Mouse (Mus musculus) kidney, adult 18-20 months (tissue): ENCODE results near the gene Cdkn2c.
"Not testable (repeated sequence)": the region's sequence is repeated elsewhere in the genome, so short reads cannot be mapped to it uniquely, and the experiment has no call there.

Experiments
- DNase-seq: peaks from one replicate; pipeline ENCODE4 v3.0.0; 2021

Cdkn2c gene

GRCm38 (mm10) chr4:109666461-109667269, at the start of gene Cdkn2c:
Cdkn2c (minus strand) TSS chr4:109667189.
- DNase-seq = peak; percentile 95

GRCm38 (mm10) chr4:109705349-109705748, 38.4 kb upstream of the Cdkn2c start:
- DNase-seq = no peak

GRCm38 (mm10) chr4:109703568-109703967, 36.6 kb upstream of the Cdkn2c start:
- no peak for DNase-seq

GRCm38 (mm10) chr4:109700727-109701126, 33.7 kb upstream of the Cdkn2c start:
- DNase-seq = not testable (repeated sequence)

GRCm38 (mm10) chr4:109692674-109693073, 25.7 kb upstream of the Cdkn2c start:
- DNase-seq = no peak

GRCm38 (mm10) chr4:109683561-109683960, 16.6 kb upstream of the Cdkn2c start:
- DNase-seq = no peak

- no peak for DNase-seq
Observed at GRCm38 (mm10) chr4:109677221-109677620, 10.2 kb upstream of the Cdkn2c start.

GRCm38 (mm10) chr4:109676218-109677215, 9.5 kb upstream of the Cdkn2c start, which contains the start of gene Faf1:
Faf1 (plus strand) TSS chr4:109676588.
- DNase-seq = peak; percentile 99

- no peak for DNase-seq
Observed at GRCm38 (mm10) chr4:109674097-109674496, 7.1 kb upstream of the Cdkn2c start.

- no peak for DNase-seq
Observed at GRCm38 (mm10) chr4:109671941-109672340, 5.0 kb upstream of the Cdkn2c start.

- no peak for DNase-seq
Observed at GRCm38 (mm10) chr4:109670213-109670612, 3.2 kb upstream of the Cdkn2c start.

GRCm38 (mm10) chr4:109667518-109667917, 529 bp upstream of the Cdkn2c start:
- DNase-seq = no peak

GRCm38 (mm10) chr4:109665982-109666460, 968 bp downstream of the Cdkn2c start:
- DNase-seq = peak; percentile 80

- peak; percentile 72 for DNase-seq
Observed at GRCm38 (mm10) chr4:109665101-109665981, 1.6 kb downstream of the Cdkn2c start.

- DNase-seq = no peak
Observed at GRCm38 (mm10) chr4:109664091-109664490, 2.9 kb downstream of the Cdkn2c start.

GRCm38 (mm10) chr4:109662271-109662670, 4.7 kb downstream of the Cdkn2c start:
- DNase-seq = no peak

GRCm38 (mm10) chr4:109661183-109661582, 5.8 kb downstream of the Cdkn2c start:
- no peak for DNase-seq

- DNase-seq = no peak
Observed at GRCm38 (mm10) chr4:109660568-109660967, 6.4 kb downstream of the Cdkn2c start.

GRCm38 (mm10) chr4:109659571-109659970, 7.4 kb downstream of the Cdkn2c start:
- no peak for DNase-seq

- DNase-seq = no peak
Observed at GRCm38 (mm10) chr4:109658826-109659225, 8.2 kb downstream of the Cdkn2c start.

GRCm38 (mm10) chr4:109657851-109658500, 9.0 kb downstream of the Cdkn2c start:
- no peak for DNase-seq
